Mouse (Mus musculus) MEL (cell line): ENCODE results near the gene Prss32. TPM values are rescaled to one million over a fixed set of nuclear protein-coding genes. Genes with fewer than 3 reads are reported as not detected.
A peak's percentile ranks its signal among the peaks of the same experiment; 100 is the strongest.

Experiments
- DNase-seq: peaks from one replicate; pipeline ENCODE4 v3.0.0; 2011; ENCODE audit warnings: low read depth, low spot score
- H3K27ac ChIP-seq: 2 replicates; pipeline ENCODE4 v1.5.1; 2012; ENCODE audit warnings: low read depth, mild to moderate bottlenecking, control low read depth, low read length, moderate library complexity; ENCODE audit not compliant: control insufficient read depth
- H3K27me3 ChIP-seq, 2 experiments: fragments of 150-350 bp in 1 of 2; sonication (generic) in 1 of 2; 2 replicates each; pipeline ENCODE4 v1.6.1; 2012; ENCODE audit warnings: low read length in 2 of 2, mild to moderate bottlenecking in 2 of 2, improper control_type of control experiment in 1 of 2, moderate library complexity in 1 of 2; ENCODE audit not compliant: insufficient read depth in 2 of 2, control insufficient read depth in 1 of 2
- H3K36me3 ChIP-seq, 2 experiments: 2 replicates each; pipeline ENCODE4 v1.6.1; 2012 to 2014; ENCODE audit warnings: low read length in 2 of 2, improper control_type of control experiment in 1 of 2, inconsistent platforms in 1 of 2, mild to moderate bottlenecking in 1 of 2; ENCODE audit not compliant: insufficient read depth in 2 of 2, control insufficient read depth in 1 of 2
- H3K4me1 ChIP-seq, 2 experiments: fragments of 150-350 bp in 1 of 2; sonication (generic) in 1 of 2; 2 replicates each; pipeline ENCODE4 v1.6.1; 2012; ENCODE audit warnings: low read length in 2 of 2, improper control_type of control experiment in 1 of 2, mild to moderate bottlenecking in 1 of 2; ENCODE audit not compliant: insufficient read depth in 2 of 2, control insufficient read depth in 1 of 2
- H3K4me3 ChIP-seq, 2 experiments: fragments of 150-350 bp in 1 of 2; sonication (generic) in 1 of 2; 2 replicates each; pipeline ENCODE4 v1.5.1; 2012; ENCODE audit warnings: low read depth in 2 of 2, low read length in 2 of 2, mild to moderate bottlenecking in 2 of 2, moderate library complexity in 2 of 2, control low read depth in 1 of 2, improper control_type of control experiment in 1 of 2; ENCODE audit not compliant: control insufficient read depth in 1 of 2, insufficient read depth in 1 of 2
- H3K79me2 ChIP-seq: 2 replicates; pipeline ENCODE4 v1.6.1; 2012; ENCODE audit warnings: mild to moderate bottlenecking, low read length, moderate library complexity; ENCODE audit not compliant: control insufficient read depth, poor library complexity, insufficient read depth
- H3K9ac ChIP-seq: 2 replicates; pipeline ENCODE4 v1.6.1; 2012; ENCODE audit warnings: low read depth, mild to moderate bottlenecking, control low read depth, low read length, moderate library complexity; ENCODE audit not compliant: control insufficient read depth, poor library complexity, severe bottlenecking
- H3K9me3 ChIP-seq: fragments of 150-350 bp; sonication (generic); replicated peaks from 2 replicates; pipeline ENCODE4 v1.6.1; 2012; ENCODE audit warnings: mild to moderate bottlenecking, low read length, improper control_type of control experiment, moderate library complexity; ENCODE audit not compliant: insufficient read depth
- BHLHE40 ChIP-seq: IDR thresholded peaks from 2 replicates; pipeline ENCODE4 v1.6.1; 2012; ENCODE audit warnings: low read depth, mild to moderate bottlenecking, inconsistent platforms, low read length, improper control_type of control experiment, borderline replicate concordance
- CHD1 ChIP-seq: IDR thresholded peaks from 2 replicates; pipeline ENCODE4 v1.6.1; 2012; ENCODE audit warnings: low read depth, mild to moderate bottlenecking, inconsistent platforms, low read length, improper control_type of control experiment
- CHD2 ChIP-seq: IDR thresholded peaks from 2 replicates; pipeline ENCODE4 v1.6.1; 2011; ENCODE audit warnings: low read length, improper control_type of control experiment
- CTCF ChIP-seq, 3 experiments: IDR thresholded peaks in 2 of 3; conservative IDR thresholded peaks in 1 of 3; 2 replicates each; pipeline ENCODE4 v1.5.1; 2011 to 2012; ENCODE audit warnings: low read length in 3 of 3, low read depth in 2 of 3, mild to moderate bottlenecking in 2 of 3, improper control_type of control experiment in 1 of 3, inconsistent platforms in 1 of 3, mixed read lengths in 1 of 3, moderate library complexity in 1 of 3; ENCODE audit not compliant: control insufficient read depth in 1 of 3, insufficient read depth in 1 of 3, poor library complexity in 1 of 3, severe bottlenecking in 1 of 3
- E2F4 ChIP-seq: IDR thresholded peaks from 2 replicates; pipeline ENCODE4 v1.6.1; 2011; ENCODE audit warnings: low read depth, low read length, improper control_type of control experiment, borderline replicate concordance
- ELF1 ChIP-seq: IDR thresholded peaks from 2 replicates; pipeline ENCODE4 v1.6.1; 2014; ENCODE audit warnings: low read depth, mild to moderate bottlenecking, inconsistent platforms, low read length, improper control_type of control experiment, moderate library complexity
- EP300 ChIP-seq, 2 experiments: IDR thresholded peaks; 2 replicates each; pipeline ENCODE4 v1.6.1; 2011; ENCODE audit warnings: improper control_type of control experiment in 2 of 2, low read length in 2 of 2, low read depth in 1 of 2, mild to moderate bottlenecking in 1 of 2
- ETS1 ChIP-seq: IDR thresholded peaks from 2 replicates; pipeline ENCODE4 v1.6.1; 2012; ENCODE audit warnings: low read depth, mild to moderate bottlenecking, inconsistent platforms, low read length, improper control_type of control experiment, moderate library complexity
- GABPA ChIP-seq: IDR thresholded peaks from 2 replicates; pipeline ENCODE4 v1.6.1; 2012; ENCODE audit warnings: low read depth, mild to moderate bottlenecking, inconsistent platforms, low read length, improper control_type of control experiment, moderate library complexity
- GATA1 ChIP-seq: IDR thresholded peaks from 2 replicates; pipeline ENCODE4 v1.6.1; 2011; ENCODE audit warnings: low read depth, low read length, improper control_type of control experiment
- JUND ChIP-seq: IDR thresholded peaks from 2 replicates; pipeline ENCODE4 v1.6.1; 2011; ENCODE audit warnings: low read depth, mild to moderate bottlenecking, improper control_type of control experiment, low read length
- KAT2A ChIP-seq: conservative IDR thresholded peaks from 2 replicates; pipeline ENCODE4 v1.6.1; 2012; ENCODE audit warnings: low read depth, low read length, improper control_type of control experiment, inconsistent platforms
- MAFK ChIP-seq: IDR thresholded peaks from 2 replicates; pipeline ENCODE4 v1.6.1; 2011; ENCODE audit warnings: low read depth, mild to moderate bottlenecking, low read length, improper control_type of control experiment, borderline replicate concordance
- MAX ChIP-seq: IDR thresholded peaks from 2 replicates; pipeline ENCODE4 v1.6.1; 2011; ENCODE audit warnings: low read length, improper control_type of control experiment
- MAZ ChIP-seq: IDR thresholded peaks from 2 replicates; pipeline ENCODE4 v1.6.1; 2012; ENCODE audit warnings: low read depth, mild to moderate bottlenecking, inconsistent platforms, low read length, improper control_type of control experiment
- MEF2A ChIP-seq: IDR thresholded peaks from 2 replicates; pipeline ENCODE4 v1.6.1; 2014; ENCODE audit warnings: low read depth, mild to moderate bottlenecking, inconsistent platforms, low read length, improper control_type of control experiment; ENCODE audit not compliant: poor library complexity, insufficient replicate concordance, severe bottlenecking; ENCODE audit errors: extremely low read depth
- MXI1 ChIP-seq: IDR thresholded peaks from 2 replicates; pipeline ENCODE4 v1.6.1; 2011; ENCODE audit warnings: mild to moderate bottlenecking, low read depth, low read length, improper control_type of control experiment
- MYB ChIP-seq: IDR thresholded peaks from 2 replicates; pipeline ENCODE4 v1.6.1; 2011; ENCODE audit warnings: mild to moderate bottlenecking, low read depth, low read length, improper control_type of control experiment
- MYC ChIP-seq: IDR thresholded peaks from 2 replicates; pipeline ENCODE4 v1.6.1; 2011; ENCODE audit warnings: low read depth, mild to moderate bottlenecking, low read length, improper control_type of control experiment, moderate library complexity
- NELFE ChIP-seq: IDR thresholded peaks from 2 replicates; pipeline ENCODE4 v1.6.1; 2011; ENCODE audit warnings: low read depth, low read length, improper control_type of control experiment
- NRF1 ChIP-seq: IDR thresholded peaks from 2 replicates; pipeline ENCODE4 v1.6.1; 2014; ENCODE audit warnings: low read depth, mild to moderate bottlenecking, inconsistent platforms, low read length, improper control_type of control experiment, moderate library complexity; ENCODE audit not compliant: poor library complexity, insufficient read depth, severe bottlenecking
- POLR2A ChIP-seq, 2 experiments: IDR thresholded peaks; 2 replicates each; pipeline ENCODE4 v1.6.1; 2011 to 2012; ENCODE audit warnings: low read length in 2 of 2, mild to moderate bottlenecking in 2 of 2, control low read depth in 1 of 2, improper control_type of control experiment in 1 of 2, low read depth in 1 of 2, moderate library complexity in 1 of 2; ENCODE audit not compliant: control insufficient read depth in 1 of 2, insufficient read depth in 1 of 2, poor library complexity in 1 of 2
- POLR2AphosphoS2 ChIP-seq: IDR thresholded peaks from 2 replicates; pipeline ENCODE4 v1.6.1; 2011; ENCODE audit warnings: low read length, improper control_type of control experiment
- POLR2AphosphoS5 ChIP-seq: IDR thresholded peaks from 2 replicates; pipeline ENCODE4 v1.6.1; 2012; ENCODE audit warnings: low read depth, borderline replicate concordance, mild to moderate bottlenecking, inconsistent platforms, low read length, moderate library complexity, mixed read lengths
- RAD21 ChIP-seq: IDR thresholded peaks from 2 replicates; pipeline ENCODE4 v1.6.1; 2011; ENCODE audit warnings: mild to moderate bottlenecking, low read depth, low read length, improper control_type of control experiment
- RCOR1 ChIP-seq: IDR thresholded peaks from 2 replicates; pipeline ENCODE4 v1.6.1; 2012; ENCODE audit warnings: low read depth, mild to moderate bottlenecking, inconsistent platforms, low read length, improper control_type of control experiment
- SIN3A ChIP-seq: IDR thresholded peaks from 2 replicates; pipeline ENCODE4 v1.6.1; 2012; ENCODE audit warnings: low read length, improper control_type of control experiment, inconsistent platforms
- SMC3 ChIP-seq: IDR thresholded peaks from 2 replicates; pipeline ENCODE4 v1.6.1; 2011; ENCODE audit warnings: low read depth, low read length, improper control_type of control experiment
- TAL1 ChIP-seq: IDR thresholded peaks from 2 replicates; pipeline ENCODE4 v1.6.1; 2012; ENCODE audit warnings: mild to moderate bottlenecking, inconsistent platforms, low read length, moderate library complexity, mixed read lengths
- TBP ChIP-seq: IDR thresholded peaks from 2 replicates; pipeline ENCODE4 v1.8.0; 2011; ENCODE audit warnings: low read depth, low read length, improper control_type of control experiment
- UBTF ChIP-seq: IDR thresholded peaks from 2 replicates; pipeline ENCODE4 v1.6.1; 2012; ENCODE audit warnings: low read depth, mild to moderate bottlenecking, inconsistent platforms, low read length, improper control_type of control experiment, moderate library complexity, borderline replicate concordance; ENCODE audit not compliant: insufficient read depth
- USF1 ChIP-seq: IDR thresholded peaks from 2 replicates; pipeline ENCODE4 v1.6.1; 2014; ENCODE audit warnings: low read depth, mild to moderate bottlenecking, inconsistent platforms, low read length, improper control_type of control experiment, moderate library complexity
- USF2 ChIP-seq, 2 experiments: IDR thresholded peaks; 2 replicates each; pipeline ENCODE4 v1.6.1; 2011 to 2012; ENCODE audit warnings: improper control_type of control experiment in 2 of 2, low read length in 2 of 2, borderline replicate concordance in 1 of 2, inconsistent platforms in 1 of 2, low read depth in 1 of 2, mild to moderate bottlenecking in 1 of 2; ENCODE audit not compliant: insufficient read depth in 1 of 2
- ZC3H11A ChIP-seq: IDR thresholded peaks from 2 replicates; pipeline ENCODE4 v1.6.1; 2012; ENCODE audit warnings: low read depth, mild to moderate bottlenecking, inconsistent platforms, low read length, improper control_type of control experiment
- ZKSCAN1 ChIP-seq: IDR thresholded peaks from 2 replicates; pipeline ENCODE4 v1.6.1; 2012; ENCODE audit warnings: low read depth, mild to moderate bottlenecking, inconsistent platforms, low read length, improper control_type of control experiment, moderate library complexity
- ZMIZ1 ChIP-seq: IDR thresholded peaks from 2 replicates; pipeline ENCODE4 v1.6.1; 2012; ENCODE audit warnings: low read depth, mild to moderate bottlenecking, inconsistent platforms, low read length, improper control_type of control experiment, moderate library complexity
- ZNF384 ChIP-seq: IDR thresholded peaks from 2 replicates; pipeline ENCODE4 v1.6.1; 2012; ENCODE audit warnings: low read depth, mild to moderate bottlenecking, inconsistent platforms, low read length, improper control_type of control experiment
- polyA plus RNA-seq, 2 experiments: library from polyadenylated mRNA; stranded (reverse) in 1 of 2; unstranded in 1 of 2; fragments of >175 nt in 1 of 2; fragments of >200 nt in 1 of 2; gene quantifications; 2 replicates each; pipeline versions ENCODE4 v1.2.1 to v1.2.4; 2012; ENCODE audit warnings: low replicate concordance in 2 of 2, low read depth in 1 of 2; ENCODE audit not compliant: insufficient read length in 2 of 2, insufficient read depth in 1 of 2, missing spikeins in 1 of 2
- total RNA-seq: library from RNA; depleted of rRNA; stranded (reverse); fragments of 300-350 nt; gene quantifications from 2 replicates; pipeline ENCODE4 v1.2.3, GENCODE M21; 2012

Prss32 gene
- total and polyA plus RNA-seq, 3 experiments: 0.71 TPM; not detected in 2

GRCm38 (mm10) chr17:23802746-23803365 lies 40.8 kb upstream of the Prss32 start:
- H3K9me3 ChIP-seq: no peaks in the 10 kb centered on the region
- H3K36me3 ChIP-seq: peaks cover 4 to 20% of the 10 kb centered on the region in 2 experiments
- no peaks in the 10 kb centered on the region for H3K27me3 ChIP-seq
- peak overlapping the region; percentile 99 for H3K9ac ChIP-seq
- peak overlapping the region; percentile 85 to 92 for H3K4me3 ChIP-seq
- H3K79me2 ChIP-seq: peaks cover 50% of the 10 kb centered on the region
- H3K4me1 ChIP-seq: peaks cover 4 to 5% of the 10 kb centered on the region in 2 experiments; a peak in 3 of 4 replicates
- DNase-seq: peak; percentile 99
- peak overlapping the region; percentile 94 for H3K27ac ChIP-seq
- TF ChIP-seq MYB (no peak), CTCF (IDR thresholded peaks at IDR 0.05 in 2 of 3, conservative IDR thresholded peaks at IDR 0.05 in 1 of 3; ENCODE audit: control insufficient read depth in 1 of 3, insufficient read depth in 1 of 3, low read depth in 2 of 3, low read length in 3 of 3, poor library complexity in 1 of 3, severe bottlenecking in 1 of 3) (peak in 1 of 3 experiments; percentile 4; a peak in 1 of 6 replicates), ELF1 (peak; percentile 68), CHD1 (no peak), E2F4 (no peak), USF1 (no peak), ZNF384 (peak; percentile 97), CHD2 (peak; percentile 55), SMC3 (no peak), UBTF (no peak), POLR2AphosphoS2 (peak; percentile 82), JUND (no peak), NRF1 (peak; percentile 70), MYC (peak; percentile 90), BHLHE40 (no peak), ZMIZ1 (peak; percentile 72; the same call in 1 of the 2 replicates), POLR2A (IDR thresholded peaks at IDR 0.05; ENCODE audit: control insufficient read depth in 1 of 2, insufficient read depth in 1 of 2, low read depth in 1 of 2, low read length in 2 of 2, poor library complexity in 1 of 2) (peak; percentile 76 to 91; a peak in 3 of 4 replicates), TAL1 (no peak), MEF2A (no peak), NELFE (peak; percentile 86), POLR2AphosphoS5 (no peak), MAZ (peak; percentile 88), USF2 (IDR thresholded peaks at IDR 0.05; ENCODE audit: borderline replicate concordance in 1 of 2, insufficient read depth in 1 of 2, low read depth in 1 of 2, low read length in 2 of 2) (no peak), SIN3A (peak; percentile 82), MAX (peak; percentile 59; the same call in 1 of the 2 replicates), RCOR1 (no peak), GABPA (no peak), KAT2A (peak; percentile 83), RAD21 (no peak), ETS1 (peak; percentile 27; the same call in 1 of the 2 replicates), GATA1 (no peak), EP300 (IDR thresholded peaks at IDR 0.05; ENCODE audit: low read depth in 1 of 2, low read length in 2 of 2) (no peak), MXI1 (peak; percentile 41), ZKSCAN1 (no peak), ZC3H11A (0 out of 2 replicates have a peak, but pooled peaks have one; percentile 14), TBP (peak; percentile 80), MAFK (no peak)
